Mouse (Mus musculus) midbrain, postnatal 0 days (tissue): ENCODE results near the gene Pold1. TPM values are rescaled to one million over a fixed set of nuclear protein-coding genes. Genes with fewer than 3 reads are reported as not detected.

Experiments
- ATAC-seq: fragments of 200-750 bp; cut with Nextera tagmentation; 2 replicates; pipeline ENCODE4 v1.8.0; 2017; ENCODE audit warnings: moderate number of reproducible peaks, mild to moderate bottlenecking, moderate TSS enrichment, moderate library complexity; ENCODE audit not compliant: low FRiP score
- DNase-seq: peaks from one replicate; pipeline ENCODE4 v3.0.0-alpha.2; 2015; ENCODE audit warnings: low spot score
- H3K27ac ChIP-seq: fragments of 300-500 bp; sonication (generic); 2 replicates; pipeline ENCODE4 v1.5.1; 2014; ENCODE audit warnings: low read depth, mild to moderate bottlenecking, low read length, mixed read lengths
- H3K27me3 ChIP-seq: fragments of 300-500 bp; sonication (generic); 2 replicates; pipeline ENCODE4 v1.6.1; 2014; ENCODE audit warnings: low read length, control low read depth, mixed read lengths; ENCODE audit not compliant: insufficient read depth
- H3K36me3 ChIP-seq: fragments of 300-500 bp; sonication (generic); 2 replicates; pipeline ENCODE4 v1.6.1; 2014; ENCODE audit warnings: low read length, control low read depth, mixed read lengths; ENCODE audit not compliant: insufficient read depth
- H3K4me1 ChIP-seq: fragments of 300-500 bp; sonication (generic); 2 replicates; pipeline ENCODE4 v1.6.1; 2014; ENCODE audit warnings: mild to moderate bottlenecking, control low read depth, antibody characterized with exemption, low read length, mixed read lengths; ENCODE audit not compliant: insufficient read depth
- H3K4me2 ChIP-seq: fragments of 300-500 bp; sonication (generic); 2 replicates; pipeline ENCODE4 v1.6.1; 2014; ENCODE audit warnings: low read depth, mild to moderate bottlenecking, low read length, mixed read lengths; ENCODE audit not compliant: poor library complexity, severe bottlenecking
- H3K4me3 ChIP-seq: fragments of 300-500 bp; sonication (generic); 2 replicates; pipeline ENCODE4 v1.5.1; 2014; ENCODE audit warnings: low read depth, mild to moderate bottlenecking, low read length, moderate library complexity
- H3K9ac ChIP-seq: fragments of 300-500 bp; sonication (generic); replicated peaks from 2 replicates; pipeline ENCODE4 v1.6.1; 2014; ENCODE audit warnings: mild to moderate bottlenecking, low read length, moderate library complexity, mixed read lengths; ENCODE audit not compliant: poor library complexity, severe bottlenecking
- H3K9me3 ChIP-seq: fragments of 300-500 bp; sonication (generic); 2 replicates; pipeline ENCODE4 v1.6.1; 2016; ENCODE audit warnings: low read length, control low read depth
- CTCF ChIP-seq: IDR thresholded peaks from 2 replicates; pipeline ENCODE4 v1.5.1; 2016; ENCODE audit warnings: antibody characterized with exemption, mild to moderate bottlenecking
- WGBS: fragments of 180-500 bp; shearing (Covaris S2); extraction: QIAGEN DNeasy Blood & Tissue Kit; methylation state at CpG from one replicate; pipeline ENCODE4 v1.1.7; 2014; 5-methylcytosine and 5-hydroxymethylcytosine counted together
- polyA plus RNA-seq: library from polyadenylated mRNA; unstranded; fragments of >200 nt; fragmentation: Nextera tagmentation; extraction: Ambion mirVana; gene quantifications from 2 replicates; pipeline ENCODE4 v1.2.1, GENCODE M21; 2015
- total RNA-seq: library from RNA; depleted of rRNA; stranded (reverse); fragments of >200 nt; gene quantifications from 2 replicates; pipeline ENCODE4 v1.2.3, GENCODE M21; 2014

Gene Pold1
- total and polyA plus RNA-seq, 2 experiments from 2014 or later, result 9.6 to 17.5 TPM

DNA sequence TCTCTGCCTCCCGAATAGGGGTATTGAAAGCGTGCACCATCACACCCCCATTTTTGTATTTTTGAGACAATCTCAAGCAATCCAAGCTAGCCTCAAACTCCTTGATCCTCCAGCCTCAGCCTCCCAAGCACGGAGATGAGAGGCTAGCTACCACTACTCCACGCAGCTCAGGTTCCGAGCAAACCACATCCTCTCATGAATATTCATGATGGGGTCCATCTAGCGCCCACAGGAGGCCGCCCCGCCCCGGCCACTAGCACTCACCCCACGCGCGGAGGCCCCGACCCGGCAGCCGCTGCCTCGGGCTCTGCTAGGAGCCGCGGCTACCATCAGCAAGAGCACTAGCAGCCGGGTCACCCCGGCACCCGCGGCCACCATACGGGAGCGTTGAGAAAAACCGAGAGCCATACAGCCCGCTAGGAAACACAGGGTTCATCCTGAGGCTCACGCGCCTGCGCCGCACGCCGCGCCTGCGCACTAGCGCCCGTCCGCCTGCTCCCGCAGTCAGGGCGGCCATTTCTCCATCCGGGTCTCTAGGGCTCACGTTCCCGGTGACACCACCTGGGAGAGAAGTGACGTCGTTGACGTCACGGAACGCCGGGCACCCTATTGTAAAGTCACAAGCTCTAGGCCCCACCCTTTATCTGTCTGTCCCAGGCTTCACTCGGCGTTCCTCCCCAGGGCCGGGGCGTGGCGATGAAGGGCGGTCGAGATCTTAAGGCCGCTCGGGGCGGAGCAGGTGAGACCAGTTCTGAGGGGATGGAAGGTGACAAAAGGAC is 52.5 kb downstream of the Pold1 start, which contains the start of the genes Emc10 and Fam71e1:
Gene Emc10 (minus strand): TSS at position 538 of the 779 bp plus-strand sequence.
Gene Fam71e1 (plus strand): TSS at position 590 of the 779 bp plus-strand sequence.
- Histone ChIP-seq H3K27me3 (no peaks in the 10 kb centered on the region), H3K9me3 (no peaks in the 10 kb centered on the region), H3K36me3 (peaks cover 17% of the 10 kb centered on the region), H3K4me1 (peaks cover 8% of the 10 kb centered on the region), H3K27ac (peak within 1 kb of the TSS; percentile 97), H3K4me3 (peak within 1 kb of the TSS; percentile 70), H3K4me2 (peak within 1 kb of the TSS; percentile 91), H3K9ac (peak within 1 kb of the TSS; percentile 95)
- no peak; the same call in 1 of the 2 replicates for TF ChIP-seq CTCF
- DNase-seq, result peak; percentile 98
- under 1% methylated on average over 58 of the region's 58 CpGs for WGBS
- peak; percentile 96 for ATAC-seq

GRCm38 (mm10) chr7:44495086-44495485 is 53.6 kb downstream of the Pold1 start:
- Histone ChIP-seq H3K27me3 (no peaks in the 10 kb centered on the region), H3K9me3 (no peaks in the 10 kb centered on the region), H3K36me3 (peaks cover 27% of the 10 kb centered on the region), H3K4me3 (peak overlapping the region; percentile 70; the same call in 1 of the 2 replicates), H3K27ac (no peak overlapping the region), H3K4me2 (peak overlapping the region; percentile 72), H3K4me1 (peaks cover 8% of the 10 kb centered on the region), H3K9ac (peak overlapping the region; percentile 95; the same call in 1 of the 2 replicates)
- ATAC-seq (no peak), DNase-seq (no peak)
- no peak for TF ChIP-seq CTCF
- 80% methylated on average over 7 of the region's 7 CpGs for WGBS

GRCm38 (mm10) chr7:44494681-44495080 is 54.0 kb downstream of the Pold1 start:
- Histone ChIP-seq H3K9ac (peak overlapping the region; percentile 95; the same call in 1 of the 2 replicates), H3K36me3 (peaks cover 32% of the 10 kb centered on the region), H3K9me3 (no peaks in the 10 kb centered on the region), H3K4me3 (0 out of 2 replicates have a peak overlapping the region, but pooled peaks have one; percentile 70), H3K27ac (no peak overlapping the region), H3K4me1 (peaks cover 8% of the 10 kb centered on the region), H3K27me3 (no peaks in the 10 kb centered on the region), H3K4me2 (no peak overlapping the region)
- 96% methylated on average over 12 of the region's 12 CpGs for WGBS
- DNase-seq, result no peak
- no peak for ATAC-seq
- no peak for TF ChIP-seq CTCF

- Histone ChIP-seq H3K36me3 (peaks cover 38% of the 10 kb centered on the region), H3K4me3 (no peak overlapping the region), H3K9me3 (no peaks in the 10 kb centered on the region), H3K4me2 (no peak overlapping the region), H3K27me3 (no peaks in the 10 kb centered on the region), H3K4me1 (peaks cover 8% of the 10 kb centered on the region), H3K9ac (no peak overlapping the region; the same call in 1 of the 2 replicates), H3K27ac (no peak overlapping the region)
- WGBS, result 89% methylated on average over 21 of the region's 21 CpGs
- no peak for ATAC-seq
- TF ChIP-seq CTCF, result no peak
- no peak for DNase-seq
These were observed 56.4 kb downstream of the Pold1 start for GRCm38 (mm10) chr7:44492166-44492826.

DNA sequence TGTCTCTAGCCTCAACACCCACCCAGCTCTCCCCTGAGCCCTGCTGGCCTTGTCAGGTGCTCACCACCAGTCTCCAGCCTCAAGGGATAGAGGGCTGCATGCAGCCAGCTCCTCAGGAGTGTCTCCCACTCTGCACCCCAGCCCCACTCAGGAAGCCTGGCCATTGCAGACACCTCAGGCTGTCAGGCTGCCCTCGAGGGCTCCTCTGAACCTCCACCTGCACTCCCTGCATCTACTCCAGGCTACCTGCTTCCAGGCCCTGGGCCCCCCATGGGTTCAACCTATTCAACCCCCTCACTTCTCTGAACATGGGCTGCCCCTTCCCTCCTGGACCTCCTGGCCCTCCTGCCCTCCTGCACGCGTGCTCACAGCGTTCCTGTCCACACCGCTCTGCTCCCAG is 57.3 kb downstream of the Pold1 start:
- TF ChIP-seq CTCF, result no peak
- ATAC-seq (no peak), DNase-seq (no peak)
- Histone ChIP-seq H3K4me3 (no peak overlapping the region), H3K9me3 (no peaks in the 10 kb centered on the region), H3K4me2 (no peak overlapping the region), H3K4me1 (peaks cover 8% of the 10 kb centered on the region), H3K27ac (no peak overlapping the region), H3K9ac (no peak overlapping the region), H3K36me3 (peaks cover 38% of the 10 kb centered on the region), H3K27me3 (no peaks in the 10 kb centered on the region)
- 98% methylated on average over 5 of the region's 5 CpGs for WGBS

- no peak overlapping the region for H3K9ac ChIP-seq
- H3K27me3 ChIP-seq, result no peaks in the 10 kb centered on the region
- H3K36me3 ChIP-seq, result peaks cover 38% of the 10 kb centered on the region
- 83% methylated on average over 4 of the region's 4 CpGs for WGBS
- no peak overlapping the region for H3K4me2 ChIP-seq
- no peak overlapping the region for H3K27ac ChIP-seq
- ATAC-seq (no peak), DNase-seq (no peak)
- no peak overlapping the region for H3K4me3 ChIP-seq
- peaks cover 3% of the 10 kb centered on the region for H3K4me1 ChIP-seq
- no peak for TF ChIP-seq CTCF
- no peaks in the 10 kb centered on the region for H3K9me3 ChIP-seq
These were observed 58.4 kb downstream of the Pold1 start for GRCm38 (mm10) chr7:44490281-44490680.
